8 mouse cellular contexts compared by ENCODE assay signal in genomic region chr10:53598821-53599220, GRCm38 (mm10). TPM values are rescaled to one million over a fixed set of nuclear protein-coding genes. Genes with fewer than 3 reads are reported as not detected.
DNase-seq lines count a peak whose midpoint lies in the region; ATAC-seq and TF ChIP-seq lines count a peak whose summit lies in the region.

No protein-coding gene starts in this region.

- WGBS in heart, postnatal 0 days = 59% methylated on average over 5 of the region's 5 CpGs
- 49% methylated on average over 5 of the region's 5 CpGs for WGBS in hindbrain, embryonic 16.5 days
- 57% methylated on average over 5 of the region's 5 CpGs for WGBS in macrophage (ENCODE audit: missing documents)

- peaks cover 14% of the 10 kb centered on the region for H3K36me3 ChIP-seq in heart, postnatal 0 days (replicated peaks; ENCODE audit: control insufficient read depth, insufficient read depth, low read length)
- H3K36me3 ChIP-seq in hindbrain, embryonic 16.5 days (ENCODE audit: control insufficient read depth, insufficient read depth, low read length) = no peaks in the 10 kb centered on the region
- no peaks in the 10 kb centered on the region for H3K36me3 ChIP-seq in macrophage (ENCODE audit: inconsistent target)

- no peak overlapping the region for H3K9ac ChIP-seq in heart, postnatal 0 days (replicated peaks; ENCODE audit: low read depth, low read length)
- H3K9ac ChIP-seq in hindbrain, embryonic 16.5 days (ENCODE audit: low read depth, low read length) = no peak overlapping the region

- no peak overlapping the region for H3K4me3 ChIP-seq in heart, postnatal 0 days (ENCODE audit: low read depth, low read length)
- H3K4me3 ChIP-seq in hindbrain, embryonic 16.5 days (ENCODE audit: low read length) = peak overlapping the region; percentile 16
- peak overlapping the region; percentile 68; the same call in 1 of the 2 replicates for H3K4me3 ChIP-seq in macrophage (ENCODE audit: inconsistent target)

- TF ChIP-seq CTCF in heart, postnatal 0 days (IDR thresholded peaks at IDR 0.05; ENCODE audit: low read depth) = no peak

- H3K9me3 ChIP-seq in heart, postnatal 0 days (replicated peaks; ENCODE audit: control insufficient read depth, low read length) = no peaks in the 10 kb centered on the region
- H3K9me3 ChIP-seq in hindbrain, embryonic 16.5 days (ENCODE audit: control insufficient read depth, low read length) = no peaks in the 10 kb centered on the region

- ATAC-seq in heart, postnatal 0 days (ENCODE audit: insufficient read depth, low read depth) = no peak
- no peak for ATAC-seq in hindbrain, embryonic 16.5 days

- intact Hi-C loops in left cerebral cortex, postnatal 36 days (cut with DNase I) = loop anchor here (10.0 kb wide), 1 partner anchor 254 kb away; no protein-coding TSS in a partner anchor

- H3K27ac ChIP-seq in heart, postnatal 0 days (ENCODE audit: low read depth) = no peak overlapping the region
- no peak overlapping the region for H3K27ac ChIP-seq in hindbrain, embryonic 16.5 days (ENCODE audit: low read depth, low read length)
- peak overlapping the region; percentile 59; the same call in 1 of the 2 replicates for H3K27ac ChIP-seq in macrophage

- no peaks in the 10 kb centered on the region for H3K27me3 ChIP-seq in heart, postnatal 0 days (ENCODE audit: control insufficient read depth, insufficient read depth, low read length)
- H3K27me3 ChIP-seq in hindbrain, embryonic 16.5 days (replicated peaks; ENCODE audit: control insufficient read depth, insufficient read depth, low read length) = no peaks in the 10 kb centered on the region

- H3K4me1 ChIP-seq in heart, postnatal 0 days (ENCODE audit: control insufficient read depth, insufficient read depth) = peaks cover 16% of the 10 kb centered on the region
- peaks cover 15% of the 10 kb centered on the region for H3K4me1 ChIP-seq in hindbrain, embryonic 16.5 days (ENCODE audit: control insufficient read depth, insufficient read depth, low read depth, low read length)

- peak overlapping the region; percentile 46 for H3K4me2 ChIP-seq in heart, postnatal 0 days (ENCODE audit: low read depth, low read length)
- H3K4me2 ChIP-seq in hindbrain, embryonic 16.5 days (ENCODE audit: low read length) = peak overlapping the region; percentile 45

- no peak for TF ChIP-seq EP300 in heart, postnatal 0 days (IDR thresholded peaks at IDR 0.05; ENCODE audit: low read depth)

- no peak for DNase-seq in heart, postnatal 0 days (ENCODE audit: low spot score)
- no peak for DNase-seq in heart, adult 9 months (ENCODE audit: low spot score in 2 of 2)
- DNase-seq in embryo, embryonic 10 days (ENCODE audit: low spot score) = peak; percentile 36
- no peak for DNase-seq in left cerebral cortex, postnatal 36 days (ENCODE audit: low spot score in 2 of 2)
- DNase-seq in frontal cortex, postnatal 25 days (ENCODE audit: low spot score in 2 of 2) = no peak
- DNase-seq in thymus, postnatal 14 days = no peak

- H3K79me2 ChIP-seq in macrophage (ENCODE audit: inconsistent target) = peaks cover 60% of the 10 kb centered on the region

RNA-seq across cellular contexts. Expression of gene Asf1a, which starts 2.3 kb away (rescaled TPM):
- 20.4 and 40.7 TPM in 2 replicates for total RNA-seq in heart, postnatal 0 days (2014; rRNA removed; ENCODE audit: low replicate concordance)
- 65.1 and 66.3 TPM in 2 replicates for polyA plus RNA-seq in heart, postnatal 0 days (2015; fragmentation: Nextera tagmentation; extraction: Ambion mirVana)
- 53.1 and 56.0 TPM in 2 replicates for polyA plus RNA-seq in hindbrain, embryonic 16.5 days (2015; fragmentation: Nextera tagmentation; extraction: Ambion mirVana)
- total RNA-seq in macrophage (2018; cell fraction: chromatin; rRNA removed) = 10 to 100 TPM in 12 of 26 experiments, 1 to 10 TPM in 14; 3.4 to 25.1 (median 9.5) TPM
- 10 to 100 TPM in 16 of 26 experiments, 1 to 10 TPM in 10; 6.0 to 16.8 (median 10.9) TPM for total RNA-seq in macrophage (2018; cell fraction: cytosol; rRNA removed)
- total RNA-seq in macrophage (2018; cell fraction: nucleus; rRNA removed) = 10 to 100 TPM in 13 of 26 experiments, 1 to 10 TPM in 13; 1.7 to 16.9 (median 9.6) TPM
- 8.1 to 13.7 TPM (median 12.4 TPM) in 3 replicates for polyA plus RNA-seq in macrophage (2018)
- 10 to 100 TPM; 16.6 to 21.6 TPM for total RNA-seq in left cerebral cortex, postnatal 36 days (2021)

RNA-seq across cellular contexts. Expression of gene Mcm9, which starts 31.4 kb away (rescaled TPM):
- total RNA-seq in heart, postnatal 0 days (2014; rRNA removed; ENCODE audit: low replicate concordance) = 3.9 and 5.4 TPM in 2 replicates
- polyA plus RNA-seq in heart, postnatal 0 days (2015; fragmentation: Nextera tagmentation; extraction: Ambion mirVana) = 5.6 and 5.8 TPM in 2 replicates
- 5.9 and 6.0 TPM in 2 replicates for polyA plus RNA-seq in hindbrain, embryonic 16.5 days (2015; fragmentation: Nextera tagmentation; extraction: Ambion mirVana)
- 100 to 1,000 TPM in 5 of 26 experiments, 10 to 100 TPM in 21; 28.6 to 110 (median 85.5) TPM for total RNA-seq in macrophage (2018; cell fraction: chromatin; rRNA removed)
- total RNA-seq in macrophage (2018; cell fraction: cytosol; rRNA removed) = 10 to 100 TPM in 9 of 26 experiments, 1 to 10 TPM in 17; 5.8 to 15.3 (median 9.2) TPM
- total RNA-seq in macrophage (2018; cell fraction: nucleus; rRNA removed) = 10 to 100 TPM; 26.6 to 83.5 (median 51.8) TPM
- polyA plus RNA-seq in macrophage (2018) = 7.0 to 11.3 TPM (median 10.7 TPM) in 3 replicates
- total RNA-seq in left cerebral cortex, postnatal 36 days (2021) = 1 to 10 TPM; 5.8 to 6.3 TPM
